Mouse (Mus musculus) brain, embryonic 14.5 days (tissue): Measurements from ENCODE around the gene Gm12253. TPM values are rescaled to one million over a fixed set of nuclear protein-coding genes. Genes with fewer than 3 reads are reported as not detected.

Experiments used
- DNase-seq: peaks from one replicate; pipeline ENCODE4 v3.0.0-alpha.2; 2011; ENCODE audit warnings: low read depth
- CTCF ChIP-seq: fragments of 200-500 bp; IDR thresholded peaks from 2 replicates; pipeline ENCODE4 v1.5.1; 2012; ENCODE audit warnings: inconsistent platforms, mild to moderate bottlenecking, moderate library complexity, borderline replicate concordance; ENCODE audit not compliant: insufficient read depth, insufficient read length; ENCODE audit errors: extremely low read depth
- POLR2A ChIP-seq: fragments of 200-500 bp; IDR thresholded peaks from 2 replicates; pipeline ENCODE4 v1.6.1; 2012; ENCODE audit warnings: mild to moderate bottlenecking, inconsistent platforms, borderline replicate concordance; ENCODE audit not compliant: poor library complexity, insufficient read depth, insufficient read length, severe bottlenecking; ENCODE audit errors: extremely low read depth
- polyA plus RNA-seq: library from polyadenylated mRNA; depleted of rRNA; stranded (reverse); fragments of >200 nt; gene quantifications from 2 replicates; pipeline ENCODE4 v1.2.3, GENCODE M21; 2012; rRNA removed

Gm12253 gene
- polyA plus RNA-seq: not detected in 2 replicates

DNA sequence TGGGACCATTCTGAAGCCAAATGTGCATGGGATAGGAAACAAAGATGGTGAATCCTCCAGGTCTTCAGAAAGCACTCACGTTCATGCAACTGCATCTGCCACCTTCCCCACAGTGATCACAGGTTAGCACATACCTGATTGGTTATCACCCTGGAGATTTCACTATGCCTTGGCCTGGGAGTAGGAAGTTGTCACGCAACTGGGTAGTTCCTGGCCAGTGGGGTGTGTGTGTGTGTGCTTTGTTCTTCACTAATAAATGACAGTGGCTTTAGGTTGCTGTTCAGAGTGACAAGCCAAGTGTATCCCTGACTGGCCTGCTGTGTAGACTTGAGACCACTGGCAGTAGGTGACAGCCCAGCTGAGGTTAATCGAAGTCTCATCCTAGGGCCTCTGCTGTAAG, at the start of gene Gm12253:
Gm12253 (plus strand) TSS at position 301 of the 400 bp plus-strand sequence.
- no peak for DNase-seq
- no peak for TF ChIP-seq CTCF
- TF ChIP-seq POLR2A: no peak

DNA sequence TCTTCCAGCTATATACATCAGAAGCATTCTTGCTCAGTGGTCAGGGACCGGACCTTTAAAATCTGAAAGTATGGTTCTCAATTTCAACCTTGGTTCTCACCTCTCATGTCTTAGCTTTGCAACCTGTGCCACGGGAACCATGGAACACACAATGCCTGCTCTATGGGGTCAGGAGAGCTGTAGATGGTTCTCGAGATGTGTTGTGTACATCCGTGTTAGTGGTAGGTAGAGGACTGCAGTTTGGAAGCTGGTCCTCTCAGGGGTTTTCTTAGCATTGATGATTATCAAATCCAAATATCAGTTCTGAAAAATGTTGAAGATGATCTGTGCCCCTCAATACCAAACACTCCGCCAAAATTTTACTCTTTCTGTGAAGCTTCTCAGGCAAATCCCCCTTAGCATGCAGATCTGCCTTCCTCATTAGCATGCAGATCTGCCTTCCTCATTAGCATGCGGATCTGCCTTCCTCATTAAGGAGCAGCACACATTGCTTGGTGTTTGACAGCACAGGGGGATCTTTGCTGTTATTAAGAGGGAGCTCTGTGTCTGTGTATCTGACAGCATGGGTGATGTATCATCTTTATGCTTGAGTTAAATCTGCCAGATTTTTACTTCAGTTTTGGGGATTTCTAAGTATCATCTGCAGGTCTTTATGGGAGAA, 32.2 kb upstream of the Gm12253 start:
- TF ChIP-seq CTCF (no peak), POLR2A (no peak)

DNA sequence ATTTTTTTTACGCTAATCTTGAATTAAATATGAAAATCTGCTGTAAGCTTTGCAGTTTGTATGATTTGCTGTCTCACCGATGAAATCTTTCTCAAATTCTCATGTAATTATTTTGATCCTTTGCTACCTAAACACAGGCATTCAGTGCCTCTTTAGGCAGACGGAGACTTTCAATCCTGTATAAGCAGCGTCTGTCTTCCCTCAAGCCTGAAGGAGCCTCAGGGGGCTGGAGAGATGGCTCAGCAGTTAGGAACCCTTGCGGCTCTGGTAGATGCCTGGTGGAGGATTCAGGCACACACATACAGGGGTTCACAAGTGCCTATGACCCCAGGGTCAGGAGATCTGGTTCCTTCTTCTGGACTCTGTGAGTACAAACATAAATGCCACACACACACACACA, 31.7 kb upstream of the Gm12253 start:
- TF ChIP-seq CTCF: no peak
- no peak for TF ChIP-seq POLR2A
- DNase-seq: peak; percentile 76

More for the DNA sequence above, 32.2 kb upstream of the Gm12253 start:
- DNase-seq: peak; percentile 95

DNA sequence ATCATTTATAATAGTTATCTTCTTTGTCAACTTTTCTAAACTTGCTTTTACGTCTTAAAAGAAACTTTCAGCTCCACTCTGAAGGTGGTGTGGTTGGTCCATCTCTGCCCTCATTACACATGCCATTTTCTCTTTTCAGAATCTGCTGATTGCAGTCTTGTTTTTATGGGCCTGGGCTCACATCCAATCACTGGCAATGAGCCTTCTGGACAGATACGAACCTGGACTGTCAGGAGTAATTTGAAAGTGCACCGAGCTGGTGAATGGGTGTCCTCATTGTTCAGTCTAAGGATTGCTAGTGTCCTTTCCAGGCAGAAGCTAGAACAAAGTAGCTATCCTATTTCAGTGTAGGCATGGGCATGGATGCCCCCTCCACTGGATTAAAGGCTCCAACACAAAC, 24.3 kb upstream of the Gm12253 start:
- DNase-seq: peak; percentile 59

DNA sequence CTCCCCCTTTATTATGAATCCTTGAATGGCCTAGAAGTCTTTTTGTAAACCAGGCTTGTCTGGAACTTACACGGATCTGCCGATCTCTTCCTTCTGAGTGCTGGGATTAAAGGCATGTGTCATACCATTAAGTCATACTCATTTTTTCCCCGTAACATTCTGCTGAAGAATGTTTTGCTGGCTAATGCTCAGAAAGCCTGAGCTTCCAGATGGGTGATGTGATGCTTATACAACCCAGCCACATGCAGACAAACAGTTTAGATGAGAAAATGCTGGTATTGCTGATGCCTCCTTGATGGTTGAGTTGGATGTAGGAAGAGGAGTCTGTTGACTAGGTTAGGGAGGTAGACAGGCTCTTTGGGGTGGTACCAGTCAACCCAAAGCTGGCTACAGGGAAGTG, 14.0 kb upstream of the Gm12253 start:
- TF ChIP-seq CTCF (no peak), POLR2A (no peak)
- DNase-seq: no peak

More for the DNA sequence above, 24.3 kb upstream of the Gm12253 start:
- TF ChIP-seq POLR2A (no peak), CTCF (no peak)

DNA sequence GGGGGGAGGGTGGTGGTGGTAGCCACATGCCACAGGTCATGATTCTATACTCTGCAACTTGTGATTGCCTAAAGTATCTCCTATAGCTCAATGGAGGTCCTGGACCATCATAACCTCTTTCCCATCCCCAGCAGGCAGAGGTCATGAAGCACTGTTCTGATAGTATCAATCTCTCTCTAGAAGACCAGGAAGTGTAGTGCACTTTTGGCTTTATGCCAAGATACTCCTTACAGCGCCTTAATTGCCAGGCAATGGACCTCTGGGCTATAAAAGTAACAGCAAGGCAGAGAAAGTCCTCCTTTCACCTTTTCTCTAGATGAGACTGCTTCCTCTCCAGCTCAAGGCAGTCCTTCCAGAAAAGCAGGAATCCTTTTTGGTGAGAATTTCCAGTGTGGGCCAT, 11.5 kb upstream of the Gm12253 start, which contains the start of gene 1810065E05Rik:
1810065E05Rik (plus strand) TSS at position 297 of the 400 bp plus-strand sequence.
- no peak for DNase-seq
- TF ChIP-seq CTCF (no peak), POLR2A (no peak)

DNA sequence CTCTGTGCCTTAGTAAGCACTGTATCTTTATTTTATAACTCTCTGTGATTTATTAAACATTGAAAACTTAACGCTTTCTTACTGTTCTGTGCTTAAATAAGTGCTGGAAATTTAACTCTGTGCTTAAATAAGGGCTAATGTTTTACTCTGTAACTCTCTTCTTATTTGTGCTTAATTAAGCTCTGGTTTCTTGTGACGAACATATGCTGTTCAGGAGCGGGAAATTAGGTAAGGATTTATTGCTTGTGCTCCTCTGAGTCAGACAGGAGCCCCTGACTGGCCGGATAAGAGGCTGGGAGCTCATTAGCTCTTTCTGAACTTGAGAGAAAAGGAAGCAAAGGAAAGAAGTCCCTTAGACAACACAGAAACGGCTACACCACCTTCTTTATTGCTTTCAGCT, 5.5 kb downstream of the Gm12253 start:
- no peak for TF ChIP-seq POLR2A
- TF ChIP-seq CTCF: no peak
- DNase-seq: peak; percentile 29

DNA sequence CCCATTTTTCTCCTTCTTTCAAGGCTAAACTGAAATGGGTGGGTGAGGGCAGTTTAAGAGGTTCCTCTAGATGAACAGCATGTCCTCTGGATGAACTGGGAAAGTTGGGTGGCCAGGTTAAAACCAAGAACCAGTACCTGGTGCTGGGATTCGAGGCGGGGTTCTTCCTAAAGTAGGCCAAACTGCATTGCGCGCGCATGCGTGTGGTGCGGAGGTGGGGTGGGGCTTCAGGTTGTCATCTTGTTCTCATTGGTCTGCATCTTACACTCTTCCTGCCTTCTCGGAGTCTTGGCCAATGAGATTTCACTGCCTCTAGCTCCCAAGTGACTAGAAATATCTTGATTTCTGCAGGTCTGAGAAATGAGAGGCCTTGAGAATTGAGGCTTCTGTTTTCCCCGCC, 20.4 kb downstream of the Gm12253 start, which contains the start of gene Lypd9:
Lypd9 (minus strand) TSS at position 165 of the 400 bp plus-strand sequence.
- DNase-seq: no peak
- no peak for TF ChIP-seq CTCF
- TF ChIP-seq POLR2A: no peak

DNA sequence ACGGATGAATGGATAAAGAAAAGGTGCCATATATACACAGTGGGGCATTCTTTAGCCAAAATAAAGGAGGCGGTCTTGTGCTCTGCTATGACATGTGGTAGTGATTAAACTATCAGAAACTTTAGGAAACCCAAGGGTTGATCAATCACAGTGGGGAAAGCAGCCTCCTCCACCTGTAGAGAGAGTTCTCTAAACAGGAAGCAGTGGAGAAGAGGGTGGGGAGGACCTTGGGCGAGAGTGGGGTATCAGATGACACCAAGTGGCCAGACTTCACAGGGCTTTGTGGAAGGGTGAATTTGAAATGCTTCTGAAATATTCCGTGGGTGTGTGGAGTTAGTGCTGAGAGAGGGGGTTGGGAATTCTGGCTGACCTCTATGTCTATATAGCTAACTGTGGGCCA, 21.2 kb downstream of the Gm12253 start:
- TF ChIP-seq POLR2A: no peak
- no peak for TF ChIP-seq CTCF
- no peak for DNase-seq

DNA sequence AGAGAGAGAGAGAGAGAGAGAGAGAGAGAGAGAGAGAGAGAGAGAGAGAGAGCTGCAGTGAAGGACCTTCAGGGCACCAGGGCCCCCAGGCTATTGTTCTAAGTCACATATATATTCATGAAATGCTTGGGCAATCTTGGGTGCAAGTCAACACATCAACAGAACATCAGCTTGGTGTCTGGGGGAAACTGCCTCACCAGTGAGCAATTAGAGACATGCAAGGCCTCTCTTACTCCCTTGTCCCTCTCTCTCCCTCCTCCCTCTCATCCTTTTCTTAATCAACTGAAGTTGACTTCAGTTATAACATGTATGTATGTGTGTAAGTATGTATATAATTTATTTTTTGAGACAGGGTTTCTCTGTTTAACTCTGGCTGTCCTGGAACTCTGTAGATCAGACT, 29.8 kb downstream of the Gm12253 start, which contains the start of gene Olfr30:
Olfr30 (minus strand) TSS at position 101 of the 400 bp plus-strand sequence.
- no peak for DNase-seq
- TF ChIP-seq POLR2A (no peak), CTCF (no peak)

Other genes starting within 250 kb of the Gm12253 start
- gene Igtp, start 233.0 kb upstream of the Gm12253 start, polyA plus RNA-seq: 0.82 and 1.2 TPM in 2 replicates
- 0.61 and 1.2 TPM in 2 replicates for gene Irgm2, start 232.9 kb upstream of the Gm12253 start, polyA plus RNA-seq
- gene 4930438A08Rik, start 157.8 kb upstream of the Gm12253 start, polyA plus RNA-seq: not detected in 2 replicates
- gene Zfp692, start 125.5 kb upstream of the Gm12253 start, polyA plus RNA-seq: 43.0 and 83.0 TPM in 2 replicates
- 41.9 and 47.0 TPM in 2 replicates for gene Zfp672, start 102.2 kb upstream of the Gm12253 start, polyA plus RNA-seq
- gene Sh3bp5l, start 101.8 kb upstream of the Gm12253 start, polyA plus RNA-seq: 39.9 and 46.8 TPM in 2 replicates
- 0.27 and 0.34 TPM in 2 replicates for gene Lypd8, start 53.5 kb upstream of the Gm12253 start, polyA plus RNA-seq
- not detected in 2 replicates for gene 1810065E05Rik, start 11.4 kb upstream of the Gm12253 start, polyA plus RNA-seq
- not detected in 2 replicates for gene Lypd9, start 20.4 kb downstream of the Gm12253 start, polyA plus RNA-seq
- not detected in 2 replicates for gene Olfr30, start 29.7 kb downstream of the Gm12253 start, polyA plus RNA-seq
- not detected in 2 replicates for gene Olfr332, start 60.0 kb downstream of the Gm12253 start, polyA plus RNA-seq
- gene Olfr331, start 70.0 kb downstream of the Gm12253 start, polyA plus RNA-seq: not detected in 2 replicates
- not detected in 2 replicates for gene Olfr330, start 102.3 kb downstream of the Gm12253 start, polyA plus RNA-seq
- not detected in 2 replicates for gene Olfr329-ps, start 113.9 kb downstream of the Gm12253 start, polyA plus RNA-seq
- gene Olfr328, start 123.1 kb downstream of the Gm12253 start, polyA plus RNA-seq: not detected in 2 replicates
- gene Olfr224, start 138.0 kb downstream of the Gm12253 start, polyA plus RNA-seq: not detected in 2 replicates
- gene Olfr325, start 145.2 kb downstream of the Gm12253 start, polyA plus RNA-seq: not detected in 2 replicates
- 0.10 TPM in 1 of 2 replicates, not detected in the other for gene Olfr324, start 162.6 kb downstream of the Gm12253 start, polyA plus RNA-seq
- gene 2210407C18Rik, start 183.5 kb downstream of the Gm12253 start, polyA plus RNA-seq: not detected in 2 replicates
- not detected in 2 replicates for gene Olfr323, start 197.9 kb downstream of the Gm12253 start, polyA plus RNA-seq
- gene Trim58, start 207.9 kb downstream of the Gm12253 start, polyA plus RNA-seq: 0.11 TPM in 1 of 2 replicates, not detected in the other
- gene Olfr322, start 226.2 kb downstream of the Gm12253 start, polyA plus RNA-seq: not detected in 2 replicates
- gene Olfr320, start 248.5 kb downstream of the Gm12253 start, polyA plus RNA-seq: not detected in 2 replicates